Mouse (Mus musculus) CH12F3 (cell line): ENCODE data around the gene Pmvk.

ENCODE experiments used
- in situ Hi-C: fragments of 300-500 bp; cut with MboI; formaldehyde crosslinking; loops from 2 replicates; pipeline ENCODE4 v1.14.3; 2020; ENCODE audit warnings: low sequenced_read_pairs

The Pmvk gene

DNA sequence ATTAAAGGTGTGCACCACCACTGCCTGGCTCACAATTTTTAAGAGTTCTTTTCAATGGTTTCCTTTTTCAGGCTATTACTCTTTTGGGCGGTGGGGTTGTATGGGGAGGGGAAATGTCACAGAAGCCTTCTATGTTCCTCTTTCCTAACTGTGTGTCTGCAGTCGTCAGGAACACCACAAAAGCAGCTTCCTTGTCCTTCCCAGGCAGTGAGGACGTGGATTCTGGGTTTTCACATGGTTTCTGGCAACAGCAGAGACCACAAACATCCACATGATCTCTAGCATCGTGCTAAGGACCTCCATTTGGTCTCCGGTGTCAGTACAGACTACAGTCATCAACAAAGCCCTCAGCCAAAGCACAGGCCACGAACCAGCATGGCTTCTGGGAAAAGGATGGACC, 19.5 kb downstream of the Pmvk start:
- in situ Hi-C loops: no loop called here

DNA sequence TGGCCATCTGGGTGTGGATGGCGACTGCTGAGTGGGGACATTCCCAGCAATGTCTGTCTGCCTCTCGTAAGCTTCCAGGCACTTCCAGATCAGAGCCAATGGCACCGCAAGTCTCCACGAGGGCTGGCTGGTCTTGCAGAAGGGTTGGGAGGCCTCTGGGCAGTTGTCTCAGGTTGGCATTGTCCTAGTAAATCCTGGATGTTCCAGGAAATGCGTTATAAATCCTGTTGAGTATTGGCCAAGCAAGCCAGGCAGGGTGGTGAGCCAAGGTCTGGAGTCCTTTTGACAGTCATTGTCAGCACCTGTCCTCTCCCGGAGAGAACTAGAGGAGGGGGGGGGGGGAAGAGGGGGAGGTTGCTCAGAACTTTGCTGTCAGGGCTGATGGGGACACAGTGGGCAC, 24.7 kb downstream of the Pmvk start:
- in situ Hi-C loops: no loop called here

DNA sequence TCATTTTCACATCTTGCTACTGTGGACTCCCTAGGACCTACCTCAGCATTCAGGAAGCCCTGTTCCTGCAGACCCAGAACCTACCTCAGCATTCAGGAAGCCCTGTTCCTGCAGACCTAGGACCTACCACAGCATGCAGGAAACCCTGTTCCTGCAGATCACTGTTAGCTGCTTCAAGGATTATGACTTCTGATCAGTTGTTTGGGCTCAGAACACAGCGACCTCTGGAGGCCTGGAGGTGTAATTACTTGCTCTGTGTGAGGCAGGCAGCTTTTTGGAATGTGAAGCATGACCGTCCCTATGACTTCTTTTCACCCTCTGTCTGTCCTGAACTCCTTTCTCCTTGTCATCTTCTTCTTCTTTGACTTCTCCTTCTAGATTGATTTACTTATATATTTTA, 27.1 kb downstream of the Pmvk start:
- in situ Hi-C loops: loop anchor here (10.0 kb wide), 1 partner anchor 137 kb away; the partner anchor contains the start of gene Adam15

DNA sequence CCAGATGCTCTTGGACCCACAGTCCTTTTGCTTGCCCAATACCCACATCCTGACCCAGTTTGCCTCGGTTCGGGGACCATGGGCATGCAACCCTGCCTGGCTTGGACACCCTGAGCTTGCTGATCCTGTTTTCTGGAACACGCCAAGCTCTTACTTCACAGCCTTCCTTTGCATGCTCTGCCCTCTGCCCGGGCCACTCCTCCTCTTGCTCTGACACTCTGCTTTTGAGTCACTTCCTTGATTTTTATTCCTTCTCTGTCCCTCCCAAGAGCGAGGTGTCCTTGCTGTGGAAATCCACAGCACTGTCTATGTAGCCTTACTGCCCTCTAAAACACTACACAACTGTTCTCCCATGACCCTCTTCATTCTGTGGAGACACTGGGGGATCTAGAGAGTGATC, 27.9 kb downstream of the Pmvk start:
- in situ Hi-C loops: loop anchor here (10.0 kb wide), 1 partner anchor 137 kb away; the partner anchor contains the start of gene Adam15

DNA sequence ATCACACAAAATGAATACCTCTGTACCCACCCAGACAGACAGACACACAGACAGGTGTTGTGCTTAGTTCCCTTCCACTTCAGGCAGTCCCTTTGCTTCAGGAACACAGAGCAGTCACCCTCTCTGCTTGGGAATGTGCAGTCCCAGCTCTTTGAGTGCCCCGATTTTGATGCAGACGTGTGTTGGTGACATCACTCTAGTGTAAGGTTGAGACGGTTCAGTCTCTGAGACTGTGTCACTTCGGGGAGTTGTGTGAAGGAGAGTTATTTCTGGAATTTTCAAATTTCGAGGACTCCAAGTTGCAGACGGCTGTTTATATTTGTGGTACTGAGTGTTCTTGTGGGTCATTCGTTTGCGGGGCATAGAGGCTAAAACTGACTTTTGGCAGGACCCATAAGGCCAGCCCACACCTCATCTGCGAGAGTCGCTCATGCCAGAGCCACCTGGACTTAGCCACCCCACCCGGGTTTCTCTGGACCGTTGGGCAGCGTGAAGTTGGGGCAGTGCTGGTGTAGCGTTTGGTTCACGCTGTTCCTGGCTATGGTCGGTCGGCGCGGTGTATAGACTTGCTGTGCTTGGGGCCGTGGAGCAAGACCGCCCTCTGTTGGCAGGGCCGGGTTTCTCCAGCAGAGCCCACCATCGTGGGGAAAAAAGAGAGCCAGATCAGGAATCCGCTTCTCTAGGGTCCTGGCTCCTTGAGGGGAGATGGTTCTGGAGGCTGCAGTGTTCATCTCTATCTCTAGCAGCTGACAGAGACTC, 30.6 kb downstream of the Pmvk start:
- in situ Hi-C loops: loop anchor here (10.0 kb wide), 1 partner anchor 140 kb away; the partner anchor contains the start of gene Adam15

DNA sequence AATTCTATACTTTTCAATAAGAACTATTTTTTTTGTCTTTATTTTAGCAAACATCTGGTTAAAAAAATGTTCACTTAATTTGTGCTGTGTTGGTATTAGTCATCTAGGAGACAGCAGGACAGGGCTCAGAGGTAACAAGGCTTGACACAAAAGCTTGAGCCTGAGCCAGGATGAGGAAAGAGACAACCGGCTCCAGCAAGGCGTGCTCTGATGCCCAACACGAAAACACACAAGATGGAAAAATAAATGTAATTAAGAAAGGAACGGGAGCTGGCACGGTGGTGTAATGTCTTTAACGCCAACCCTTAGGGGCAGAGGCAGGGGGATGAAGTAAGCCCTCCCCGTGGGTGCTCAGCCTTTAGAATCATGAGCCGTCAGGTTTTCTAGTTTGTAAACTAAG, 31.8 kb downstream of the Pmvk start:
- in situ Hi-C loops: loop anchor here (10.0 kb wide), 1 partner anchor 141 kb away; the partner anchor contains the start of gene Adam15

DNA sequence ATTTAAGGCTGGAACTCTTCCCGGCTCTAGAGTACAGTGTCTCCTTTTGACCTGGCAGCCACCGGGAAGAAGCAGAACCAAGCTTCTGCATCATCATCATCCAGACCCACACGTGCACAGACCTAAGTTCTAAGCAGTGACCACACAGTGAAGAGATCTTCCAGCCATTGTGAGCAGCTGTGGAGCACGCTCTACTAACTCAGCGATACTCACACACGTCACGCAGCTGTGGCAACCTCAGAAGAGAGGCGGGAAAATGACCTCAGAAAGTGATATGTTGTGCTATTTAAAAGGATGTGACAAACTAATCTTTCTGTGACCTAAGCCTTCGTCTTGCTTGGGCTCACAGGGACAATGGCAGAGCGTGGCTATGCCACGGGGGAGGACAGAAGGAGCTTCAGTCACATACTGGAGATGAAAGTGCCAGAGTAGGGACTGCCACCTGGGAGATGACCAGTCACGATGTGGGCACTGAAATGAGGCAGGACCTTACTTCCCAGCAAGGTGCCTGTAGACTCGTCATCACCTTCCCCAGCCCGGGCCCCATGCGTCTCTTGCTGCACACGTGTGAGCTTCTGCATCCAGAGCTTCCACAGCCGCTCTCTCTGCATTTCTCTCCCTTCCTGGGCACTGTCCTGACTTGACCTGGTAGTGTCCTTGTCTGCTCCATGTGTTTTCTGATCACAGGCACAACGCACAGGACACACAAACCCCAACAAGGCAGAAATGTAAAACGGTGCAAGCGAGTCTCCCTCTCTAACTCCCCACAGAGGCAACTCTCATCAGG, 32.8 kb downstream of the Pmvk start:
- in situ Hi-C loops: loop anchor here (10.0 kb wide), 1 partner anchor 142 kb away; the partner anchor contains the start of gene Adam15

DNA sequence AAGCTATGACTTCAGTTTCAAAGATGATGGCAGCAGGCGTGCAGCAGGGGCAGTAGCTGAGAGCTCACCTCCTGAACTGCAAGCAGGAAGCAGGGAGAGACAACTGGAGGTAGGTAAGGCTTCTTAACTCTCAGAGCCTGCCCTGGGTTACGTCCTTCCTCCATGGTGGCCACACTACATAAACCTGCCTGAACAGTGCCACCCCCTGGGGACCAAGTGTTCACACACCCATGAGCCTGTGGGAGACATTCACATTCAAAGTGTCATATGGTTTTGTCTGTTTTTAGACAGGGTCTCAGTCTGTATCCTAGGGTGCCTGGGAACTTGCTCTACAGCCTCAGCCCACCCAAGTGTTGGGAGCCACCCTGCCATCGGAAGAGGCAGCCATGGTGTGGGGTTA, 36.4 kb downstream of the Pmvk start:
- in situ Hi-C loops: no loop called here

DNA sequence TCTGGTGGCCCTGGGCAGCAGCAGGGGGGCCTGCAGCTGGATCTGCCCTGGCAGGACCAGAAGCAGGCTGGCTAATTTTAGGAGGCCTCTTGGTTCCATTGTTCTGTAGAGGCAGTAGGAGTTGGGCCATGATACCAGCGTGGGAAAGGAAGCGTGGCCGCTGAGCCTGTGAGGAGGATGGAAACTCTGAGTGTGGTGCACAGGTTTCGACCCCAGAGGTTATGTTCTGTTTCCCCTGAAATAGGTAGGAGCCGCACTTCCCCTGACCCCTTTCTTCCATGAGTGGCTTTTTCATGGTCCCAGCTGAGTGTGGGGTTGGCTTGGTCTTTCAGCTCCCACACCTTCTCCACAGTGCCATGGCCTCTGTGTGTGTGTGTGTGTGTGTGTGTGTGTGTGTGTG, 37.2 kb downstream of the Pmvk start:
- in situ Hi-C loops: no loop called here

DNA sequence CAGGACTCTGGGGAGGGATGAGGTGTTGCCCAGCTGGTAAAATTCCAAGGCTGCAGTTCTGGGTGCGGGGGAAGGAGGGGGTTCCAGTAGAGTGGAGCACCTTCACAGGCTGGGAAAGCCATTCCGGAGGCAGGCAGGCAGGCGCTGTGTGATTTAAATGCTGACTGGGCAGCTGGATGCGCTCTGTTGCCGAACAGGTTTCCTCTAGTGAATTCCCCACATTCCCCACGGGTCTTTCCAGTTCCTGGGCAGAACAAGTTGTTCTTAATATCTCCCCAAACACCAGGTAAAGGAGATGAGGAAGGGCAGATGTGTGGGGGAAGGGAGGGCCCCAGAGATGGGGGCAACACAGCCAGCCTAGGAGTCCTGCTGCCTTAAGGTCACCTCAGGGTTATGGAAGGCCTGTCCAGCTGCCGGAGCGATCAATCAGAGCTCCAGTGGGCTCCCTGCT, 38.4 kb downstream of the Pmvk start:
- in situ Hi-C loops: no loop called here

DNA sequence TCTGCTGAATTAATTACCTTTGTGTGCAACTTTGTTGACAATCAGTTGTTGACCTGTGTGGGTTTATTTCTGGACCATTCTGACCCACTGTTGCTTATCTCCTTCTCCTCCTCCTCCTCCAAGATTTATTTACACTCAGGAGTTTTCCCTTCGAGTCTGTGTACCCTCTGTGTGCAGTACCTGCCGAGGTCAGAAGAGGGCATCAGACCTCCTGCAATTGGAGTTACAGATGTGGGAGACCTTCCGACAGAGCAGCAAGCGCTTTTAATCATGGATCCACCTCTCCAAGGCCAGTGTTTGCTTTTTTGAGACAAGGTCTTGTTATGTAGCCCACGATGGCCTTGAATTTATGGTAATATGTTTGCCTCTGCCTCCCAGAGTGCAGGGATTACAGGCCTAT, 40.3 kb downstream of the Pmvk start:
- in situ Hi-C loops: no loop called here

DNA sequence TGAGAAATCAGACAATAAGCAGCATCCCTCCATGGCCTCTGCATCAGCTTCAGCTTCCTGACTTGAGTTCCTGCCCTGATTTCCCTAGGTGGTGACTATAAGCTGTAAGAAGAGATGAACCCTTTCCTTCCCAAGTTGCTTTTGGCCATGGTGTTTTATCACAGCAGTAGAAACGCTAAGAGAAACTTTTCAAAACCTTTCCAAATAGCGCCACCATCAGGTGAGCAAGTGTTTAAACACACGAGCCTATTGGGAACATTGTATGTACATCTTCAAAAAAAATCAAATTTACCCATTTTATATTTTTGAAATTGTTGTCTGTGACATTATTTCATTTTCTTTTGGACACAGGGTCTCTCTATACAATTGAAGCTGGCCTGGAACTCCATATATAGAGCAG, 42.0 kb downstream of the Pmvk start:
- in situ Hi-C loops: no loop called here

DNA sequence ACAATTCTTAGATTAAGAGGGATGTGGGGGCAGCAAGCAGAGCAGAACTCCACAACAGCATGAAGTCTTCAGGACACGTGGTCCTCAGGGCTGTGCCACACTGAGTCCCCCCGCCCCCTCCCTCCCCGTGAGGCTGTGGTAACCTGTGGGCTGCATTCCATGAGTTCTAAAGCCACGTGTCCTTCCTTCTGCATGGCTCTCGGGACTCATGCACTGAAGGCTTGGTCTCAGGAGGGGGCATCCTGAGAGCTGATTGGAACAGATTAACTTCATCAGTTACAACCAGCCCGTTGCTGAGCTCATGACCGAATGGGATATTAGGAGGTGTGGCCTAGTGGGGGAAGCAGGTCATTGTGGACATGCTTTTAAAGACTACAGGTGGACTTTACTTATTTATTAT, 45.4 kb downstream of the Pmvk start:
- in situ Hi-C loops: no loop called here

DNA sequence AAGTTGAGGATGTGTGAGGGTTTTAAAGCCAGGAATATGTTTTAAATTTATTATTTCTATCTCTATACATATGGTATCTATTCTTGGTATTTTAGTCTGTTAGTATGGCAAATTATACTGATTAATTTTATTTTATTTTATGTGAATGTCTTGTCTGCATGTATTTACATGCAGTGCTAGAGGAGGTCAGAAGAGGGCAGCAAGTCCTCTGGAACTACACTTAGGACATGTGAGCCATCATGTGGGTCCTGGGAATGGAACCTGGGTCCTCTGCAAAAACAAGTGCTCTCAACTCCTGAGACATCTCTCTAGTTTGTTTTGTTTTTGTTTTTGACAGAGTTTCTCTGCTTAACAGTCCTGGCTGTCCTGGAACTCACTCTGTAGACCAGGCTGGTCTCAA, 47.1 kb downstream of the Pmvk start:
- in situ Hi-C loops: no loop called here

DNA sequence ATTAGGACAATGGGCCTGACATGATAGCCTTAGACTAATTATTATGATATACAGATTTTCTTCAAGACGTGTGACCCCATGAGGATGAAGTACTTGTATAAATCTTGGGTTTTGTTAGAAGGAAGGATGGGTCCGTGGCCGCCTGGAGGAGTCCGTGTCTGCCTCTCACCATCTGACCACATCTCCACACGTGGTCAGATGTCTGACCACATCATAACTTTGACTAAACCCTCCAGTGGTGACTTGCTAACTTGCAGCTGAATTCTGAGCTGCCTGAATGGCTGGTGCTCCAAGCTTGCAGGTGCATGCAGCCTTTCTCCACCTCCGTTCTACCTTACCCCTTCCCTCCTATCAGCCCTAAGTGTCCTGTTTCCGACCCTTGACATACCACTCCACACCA, 48.2 kb downstream of the Pmvk start:
- in situ Hi-C loops: no loop called here

DNA sequence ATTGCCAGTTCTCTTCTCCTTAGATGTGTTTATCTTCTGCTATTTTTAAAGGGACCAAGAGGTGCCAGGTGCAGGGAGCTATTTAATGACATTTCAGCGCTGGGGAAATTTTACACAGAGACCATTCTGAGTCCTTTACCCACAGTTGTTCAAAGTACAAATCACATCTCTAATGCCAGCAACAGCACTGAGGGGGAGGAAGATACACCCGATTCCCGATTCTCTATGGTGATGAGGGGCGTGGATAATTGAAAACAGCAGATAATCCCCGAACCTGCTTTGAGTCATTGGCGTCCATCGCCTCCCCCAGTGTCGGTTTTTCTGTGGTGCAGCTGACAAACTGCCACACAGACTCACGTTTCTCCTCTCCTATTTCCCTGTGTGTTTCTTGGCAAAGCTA, 53.7 kb downstream of the Pmvk start:
- in situ Hi-C loops: no loop called here

DNA sequence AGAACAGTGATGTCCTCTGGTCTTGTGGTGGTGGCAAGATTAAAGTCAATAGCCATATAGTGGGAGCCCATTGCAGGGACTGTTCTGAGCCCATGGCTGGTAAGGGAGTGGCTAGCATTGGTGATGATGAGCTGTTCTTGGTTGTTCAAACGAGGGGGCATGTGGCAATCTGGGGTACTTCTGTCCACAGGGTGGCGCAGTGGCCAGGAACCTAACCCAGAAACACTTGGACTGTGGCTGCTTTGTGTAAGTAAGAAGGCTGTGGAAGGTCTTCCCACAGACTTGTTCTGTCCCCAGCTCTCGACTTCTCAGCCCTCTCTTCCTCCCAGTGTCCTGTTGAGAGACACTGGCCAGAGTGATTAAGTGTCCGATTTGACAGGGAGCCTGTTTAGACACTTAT, 56.6 kb downstream of the Pmvk start:
- in situ Hi-C loops: loop anchor here (10.0 kb wide), 1 partner anchor 164 kb away; no protein-coding TSS in a partner anchor

DNA sequence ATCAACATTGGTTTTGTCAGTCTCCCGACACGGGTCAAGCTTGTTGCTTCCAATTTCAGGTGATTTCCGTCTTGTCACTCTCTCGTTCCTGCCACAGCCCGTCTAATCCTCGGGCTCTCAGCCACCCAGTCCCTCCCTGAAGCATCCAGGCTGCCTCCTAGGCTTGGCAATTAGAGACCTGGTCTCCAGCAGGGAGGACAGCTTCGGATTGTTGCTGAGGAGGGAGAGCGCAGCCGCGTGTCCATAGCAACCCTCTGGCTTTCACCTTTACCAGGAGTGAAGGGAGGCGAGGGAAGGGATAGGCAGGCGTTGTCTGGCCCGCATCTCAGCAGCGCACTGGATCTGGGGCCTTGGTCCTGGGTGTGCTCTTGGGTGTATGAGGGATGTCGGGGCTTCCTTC, 57.1 kb downstream of the Pmvk start:
- in situ Hi-C loops: loop anchor here (10.0 kb wide), 1 partner anchor 163 kb away; no protein-coding TSS in a partner anchor

DNA sequence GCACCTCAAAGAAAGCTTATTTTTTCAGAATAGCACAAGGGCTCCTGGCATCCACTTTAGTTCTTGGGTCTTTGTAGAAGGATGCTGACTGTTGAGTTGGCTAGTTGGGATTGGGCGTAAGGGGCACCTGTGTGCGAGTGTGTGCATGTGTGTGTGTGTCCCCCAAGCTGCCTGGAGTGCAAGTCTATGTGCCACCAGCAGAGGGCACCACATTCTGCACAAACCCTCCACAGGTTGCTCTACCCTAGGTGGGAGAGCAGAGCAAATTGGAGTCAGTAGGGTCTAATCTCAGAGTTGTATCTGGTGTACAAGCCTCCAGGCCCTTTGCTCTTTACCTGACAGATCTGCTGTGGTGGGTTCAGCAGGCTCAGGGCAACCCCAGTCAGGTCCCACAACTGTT, 57.9 kb downstream of the Pmvk start:
- in situ Hi-C loops: loop anchor here (10.0 kb wide), 1 partner anchor 163 kb away; no protein-coding TSS in a partner anchor

DNA sequence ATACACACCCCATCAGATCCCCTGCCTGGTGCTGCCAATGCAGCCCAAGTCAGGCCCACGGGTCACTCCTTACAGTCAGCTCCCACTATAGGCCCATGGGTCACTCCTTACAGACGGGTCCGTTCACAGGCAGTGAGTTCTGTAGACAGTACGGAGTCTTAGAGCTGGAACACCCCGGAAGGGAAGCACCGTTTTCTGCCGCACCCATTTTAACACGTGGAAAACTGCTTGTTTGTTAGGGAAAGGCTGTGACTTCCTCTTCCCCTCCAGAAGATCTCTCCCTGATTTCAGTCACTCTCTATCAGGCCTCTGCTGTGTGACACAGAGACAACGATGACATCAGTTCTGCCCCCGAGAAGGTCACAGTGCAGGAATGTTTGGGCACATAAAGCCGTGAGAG, 61.1 kb downstream of the Pmvk start:
- in situ Hi-C loops: loop anchor here (10.0 kb wide), 1 partner anchor 159 kb away; no protein-coding TSS in a partner anchor

DNA sequence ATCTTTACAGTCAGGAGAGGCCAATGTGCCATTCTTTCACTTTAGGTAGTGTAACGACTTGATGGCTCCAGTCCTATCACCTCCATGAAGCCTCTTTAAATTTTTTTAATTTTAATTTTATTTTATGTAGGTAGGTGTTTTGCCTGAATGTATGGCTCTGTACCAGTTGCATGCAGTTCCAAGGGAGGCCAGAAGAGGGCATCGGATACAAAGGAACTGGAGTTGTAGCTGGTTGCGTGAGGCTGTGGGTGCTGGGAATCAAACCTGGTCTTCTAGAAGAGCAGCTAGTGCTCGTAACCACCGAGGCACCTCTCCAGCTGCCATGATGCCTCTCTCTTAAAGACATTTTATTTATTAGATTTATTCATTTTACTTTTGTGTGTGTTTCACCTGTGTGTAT, 62.0 kb downstream of the Pmvk start:
- in situ Hi-C loops: loop anchor here (10.0 kb wide), 1 partner anchor 158 kb away; no protein-coding TSS in a partner anchor
